Mouse (Mus musculus) kidney, embryonic 15.5 days (tissue): ENCODE results near the gene Retreg3. TPM values are rescaled to one million over a fixed set of nuclear protein-coding genes. Genes with fewer than 3 reads are reported as not detected.

Source experiments
- ATAC-seq: fragments of 200-750 bp; cut with Nextera tagmentation; replicated peaks from 2 replicates; pipeline ENCODE4 v1.8.0; 2017; ENCODE audit warnings: moderate TSS enrichment; ENCODE audit not compliant: low FRiP score
- H3K27ac ChIP-seq: fragments of 300-500 bp; sonication (generic); 2 replicates; pipeline ENCODE4 v1.5.1; 2015; ENCODE audit warnings: mild to moderate bottlenecking, inconsistent platforms
- H3K27me3 ChIP-seq: fragments of 300-500 bp; sonication (generic); 2 replicates; pipeline ENCODE4 v1.6.1; 2015; ENCODE audit warnings: inconsistent platforms
- H3K36me3 ChIP-seq: fragments of 300-500 bp; sonication (generic); 2 replicates; pipeline ENCODE4 v1.6.1; 2015; ENCODE audit warnings: inconsistent platforms
- H3K4me1 ChIP-seq: fragments of 300-500 bp; sonication (generic); 2 replicates; pipeline ENCODE4 v1.6.1; 2015; ENCODE audit warnings: inconsistent platforms
- H3K4me2 ChIP-seq: fragments of 300-500 bp; sonication (generic); 2 replicates; pipeline ENCODE4 v1.6.1; 2015; ENCODE audit warnings: moderate library complexity, mild to moderate bottlenecking, inconsistent platforms
- H3K4me3 ChIP-seq: fragments of 300-500 bp; sonication (generic); replicated peaks from 2 replicates; pipeline ENCODE4 v1.5.1; 2015; ENCODE audit warnings: mild to moderate bottlenecking, inconsistent platforms
- H3K9ac ChIP-seq: fragments of 300-500 bp; sonication (generic); 2 replicates; pipeline ENCODE4 v1.6.1; 2015; ENCODE audit warnings: mild to moderate bottlenecking, inconsistent platforms
- H3K9me3 ChIP-seq: fragments of 300-500 bp; sonication (generic); replicated peaks from 2 replicates; pipeline ENCODE4 v1.6.1; 2016; ENCODE audit warnings: inconsistent platforms
- WGBS: fragments of 180-500 bp; shearing (Covaris S2); methylation state at CpG from one replicate; pipeline ENCODE4 v1.1.7; 2015; ENCODE audit warnings: mixed read lengths; 5-methylcytosine and 5-hydroxymethylcytosine counted together
- polyA plus RNA-seq: library from polyadenylated mRNA; unstranded; fragments of >200 nt; fragmentation: Nextera tagmentation; extraction: Ambion mirVana; gene quantifications from 2 replicates; pipeline ENCODE4 v1.2.1, GENCODE M21; 2015

Gene Retreg3
- polyA plus RNA-seq, 1 experiment from 2014 or later = 21.3 TPM

- H3K36me3 ChIP-seq = no peaks in the 10 kb centered on the region
- peaks cover 39% of the 10 kb centered on the region for H3K4me1 ChIP-seq
- peak overlapping the region; percentile 37 for H3K4me3 ChIP-seq
- 0 out of 2 replicates have a peak, but pooled peaks cover 2% of the 10 kb centered on the region for H3K27me3 ChIP-seq
- H3K27ac ChIP-seq = peak overlapping the region; percentile 68
- H3K4me2 ChIP-seq = peak overlapping the region; percentile 67
- 19% methylated on average over 18 of the region's 19 CpGs for WGBS
- H3K9ac ChIP-seq = peak overlapping the region; percentile 16; the same call in 1 of the 2 replicates
- ATAC-seq = 0 out of 2 replicates have a peak, but pooled peaks have one; percentile 61
- H3K9me3 ChIP-seq = no peaks in the 10 kb centered on the region
These were observed 23.9 kb upstream of the Retreg3 start for GRCm38 (mm10) chr11:101143338-101144225.

GRCm38 (mm10) chr11:101142215-101142967 is 22.7 kb upstream of the Retreg3 start:
- H3K27ac ChIP-seq = no peak overlapping the region
- no peaks in the 10 kb centered on the region for H3K9me3 ChIP-seq
- no peak for ATAC-seq
- no peak overlapping the region for H3K4me3 ChIP-seq
- H3K36me3 ChIP-seq = no peaks in the 10 kb centered on the region
- H3K9ac ChIP-seq = no peak overlapping the region
- no peak overlapping the region for H3K4me2 ChIP-seq
- peaks cover 35% of the 10 kb centered on the region for H3K4me1 ChIP-seq
- H3K27me3 ChIP-seq = 0 out of 2 replicates have a peak, but pooled peaks cover 2% of the 10 kb centered on the region
- 85% methylated on average over 10 of the region's 10 CpGs for WGBS

- H3K4me1 ChIP-seq = peaks cover 35% of the 10 kb centered on the region
- no peak overlapping the region for H3K27ac ChIP-seq
- H3K9me3 ChIP-seq = no peaks in the 10 kb centered on the region
These were observed 21.4 kb upstream of the Retreg3 start for GRCm38 (mm10) chr11:101141088-101141487.

GRCm38 (mm10) chr11:101140164-101140819 is 20.6 kb upstream of the Retreg3 start:
- Histone ChIP-seq H3K4me2 (peak overlapping the region; percentile 59), H3K9me3 (no peaks in the 10 kb centered on the region), H3K27me3 (0 out of 2 replicates have a peak, but pooled peaks cover 2% of the 10 kb centered on the region), H3K36me3 (no peaks in the 10 kb centered on the region), H3K4me3 (peak overlapping the region; percentile 26), H3K4me1 (peaks cover 35% of the 10 kb centered on the region), H3K9ac (0 out of 2 replicates have a peak overlapping the region, but pooled peaks have one; percentile 11), H3K27ac (0 out of 2 replicates have a peak overlapping the region, but pooled peaks have one; percentile 37)
- WGBS = 38% methylated on average over 27 of the region's 27 CpGs
- ATAC-seq = no peak

More at GRCm38 (mm10) chr11:101141088-101141487, 21.4 kb upstream of the Retreg3 start:
- ATAC-seq = no peak
- Histone ChIP-seq H3K27me3 (0 out of 2 replicates have a peak, but pooled peaks cover 2% of the 10 kb centered on the region), H3K9ac (no peak overlapping the region), H3K4me2 (no peak overlapping the region), H3K36me3 (no peaks in the 10 kb centered on the region), H3K4me3 (no peak overlapping the region)
- 85% methylated on average over 8 of the region's 8 CpGs for WGBS

- WGBS = 12% methylated on average over 15 of the region's 15 CpGs
- H3K9ac ChIP-seq = 0 out of 2 replicates have a peak overlapping the region, but pooled peaks have one; percentile 21
- no peaks in the 10 kb centered on the region for H3K9me3 ChIP-seq
These were observed 19.0 kb upstream of the Retreg3 start for GRCm38 (mm10) chr11:101138536-101139181.

GRCm38 (mm10) chr11:101137000-101137399 is 17.3 kb upstream of the Retreg3 start:
- Histone ChIP-seq H3K4me2 (no peak overlapping the region), H3K27me3 (0 out of 2 replicates have a peak, but pooled peaks cover 2% of the 10 kb centered on the region), H3K9me3 (no peaks in the 10 kb centered on the region), H3K4me3 (no peak overlapping the region), H3K36me3 (no peaks in the 10 kb centered on the region), H3K27ac (peak overlapping the region; percentile 10; the same call in 1 of the 2 replicates), H3K9ac (no peak overlapping the region), H3K4me1 (peaks cover 31% of the 10 kb centered on the region)
- 81% methylated on average over 7 of the region's 7 CpGs for WGBS
- ATAC-seq = no peak

More at GRCm38 (mm10) chr11:101138536-101139181, 19.0 kb upstream of the Retreg3 start:
- H3K27ac ChIP-seq = peak overlapping the region; percentile 71
- peak overlapping the region; percentile 25 for H3K4me3 ChIP-seq
- ATAC-seq = peak; percentile 67
- H3K4me2 ChIP-seq = peak overlapping the region; percentile 58
- H3K27me3 ChIP-seq = 0 out of 2 replicates have a peak, but pooled peaks cover 2% of the 10 kb centered on the region
- H3K4me1 ChIP-seq = peaks cover 34% of the 10 kb centered on the region
- no peaks in the 10 kb centered on the region for H3K36me3 ChIP-seq

- Histone ChIP-seq H3K4me2 (no peak overlapping the region), H3K4me1 (peaks cover 20% of the 10 kb centered on the region), H3K9ac (no peak overlapping the region), H3K27me3 (no peaks in the 10 kb centered on the region), H3K36me3 (no peaks in the 10 kb centered on the region), H3K27ac (no peak overlapping the region), H3K4me3 (no peak overlapping the region), H3K9me3 (no peaks in the 10 kb centered on the region; the same call in 1 of the 2 replicates)
- no peak for ATAC-seq
- WGBS = 57% methylated on average over 13 of the region's 13 CpGs
These were observed 14.6 kb upstream of the Retreg3 start for GRCm38 (mm10) chr11:101134217-101134865.

- Histone ChIP-seq H3K9me3 (no peaks in the 10 kb centered on the region; the same call in 1 of the 2 replicates), H3K4me2 (no peak overlapping the region), H3K36me3 (no peaks in the 10 kb centered on the region), H3K4me1 (peaks cover 9% of the 10 kb centered on the region), H3K4me3 (no peak overlapping the region), H3K27me3 (no peaks in the 10 kb centered on the region), H3K9ac (no peak overlapping the region), H3K27ac (0 out of 2 replicates have a peak overlapping the region, but pooled peaks have one; percentile 5)
- ATAC-seq = no peak
- 52% methylated on average over 12 of the region's 12 CpGs for WGBS
These were observed 13.3 kb upstream of the Retreg3 start for GRCm38 (mm10) chr11:101133037-101133436.

- Histone ChIP-seq H3K4me3 (no peak overlapping the region), H3K27ac (no peak overlapping the region), H3K4me2 (no peak overlapping the region), H3K27me3 (no peaks in the 10 kb centered on the region), H3K9ac (no peak overlapping the region), H3K36me3 (peaks cover 3% of the 10 kb centered on the region), H3K9me3 (no peaks in the 10 kb centered on the region; the same call in 1 of the 2 replicates), H3K4me1 (peaks cover 9% of the 10 kb centered on the region)
- no peak for ATAC-seq
- 89% methylated on average over 6 of the region's 6 CpGs for WGBS
These were observed 12.0 kb upstream of the Retreg3 start for GRCm38 (mm10) chr11:101131701-101132100.

- H3K36me3 ChIP-seq = peaks cover 8% of the 10 kb centered on the region
- no peak for ATAC-seq
- WGBS = 83% methylated on average over 2 of the region's 2 CpGs
These were observed 11.5 kb upstream of the Retreg3 start for GRCm38 (mm10) chr11:101131187-101131586.

More at GRCm38 (mm10) chr11:101131187-101131586, 11.5 kb upstream of the Retreg3 start:
- no peak overlapping the region for H3K27ac ChIP-seq
- H3K27me3 ChIP-seq = no peaks in the 10 kb centered on the region
- no peak overlapping the region for H3K4me2 ChIP-seq
- H3K4me3 ChIP-seq = no peak overlapping the region
- H3K9ac ChIP-seq = no peak overlapping the region
- H3K4me1 ChIP-seq = peaks cover 9% of the 10 kb centered on the region
- no peaks in the 10 kb centered on the region; the same call in 1 of the 2 replicates for H3K9me3 ChIP-seq
